Mouse (Mus musculus) right cerebral cortex, postnatal 14 days (tissue): Measurements from ENCODE around the gene Ovol3.
A peak's percentile ranks its signal among the peaks of the same experiment; 100 is the strongest.

Experiments used
- DNase-seq: peaks from one replicate; pipeline ENCODE4 v3.0.0; 2022

Gene Ovol3

GRCm38 (mm10) chr7:30193581-30194100 lies 41.9 kb downstream of the Ovol3 start:
- DNase-seq, result peak; percentile 66

- DNase-seq, result no peak
Observed at GRCm38 (mm10) chr7:30193013-30193412, 42.5 kb downstream of the Ovol3 start.

GRCm38 (mm10) chr7:30192088-30192487 lies 43.4 kb downstream of the Ovol3 start:
- DNase-seq, result no peak

GRCm38 (mm10) chr7:30189116-30189491 lies 46.4 kb downstream of the Ovol3 start:
- DNase-seq, result no peak

GRCm38 (mm10) chr7:30188344-30189115 lies 47.0 kb downstream of the Ovol3 start:
- no peak for DNase-seq

- DNase-seq, result no peak
Observed at GRCm38 (mm10) chr7:30184641-30185348, 50.7 kb downstream of the Ovol3 start.

GRCm38 (mm10) chr7:30183879-30184289 lies 51.6 kb downstream of the Ovol3 start, which contains the start of gene Cox7a1:
Cox7a1 (plus strand) TSS chr7:30184144.
- peak; percentile 53 for DNase-seq
